Mouse (Mus musculus) lung, postnatal 36 days (tissue): ENCODE results near the gene Pgbd5.
A peak's percentile ranks its signal among the peaks of the same experiment; 100 is the strongest.

Experiments used
- DNase-seq: peaks from one replicate; pipeline ENCODE4 v3.0.0; 2022; ENCODE audit warnings: mixed read lengths

Gene Pgbd5

GRCm38 (mm10) chr8:124389495-124389894, 50.0 kb downstream of the Pgbd5 start:
- DNase-seq: no peak

- no peak for DNase-seq
Observed at GRCm38 (mm10) chr8:124386225-124386899, 53.1 kb downstream of the Pgbd5 start.

GRCm38 (mm10) chr8:124384336-124384735, 55.1 kb downstream of the Pgbd5 start:
- DNase-seq: no peak

GRCm38 (mm10) chr8:124382235-124382634, 57.2 kb downstream of the Pgbd5 start:
- no peak for DNase-seq

DNA sequence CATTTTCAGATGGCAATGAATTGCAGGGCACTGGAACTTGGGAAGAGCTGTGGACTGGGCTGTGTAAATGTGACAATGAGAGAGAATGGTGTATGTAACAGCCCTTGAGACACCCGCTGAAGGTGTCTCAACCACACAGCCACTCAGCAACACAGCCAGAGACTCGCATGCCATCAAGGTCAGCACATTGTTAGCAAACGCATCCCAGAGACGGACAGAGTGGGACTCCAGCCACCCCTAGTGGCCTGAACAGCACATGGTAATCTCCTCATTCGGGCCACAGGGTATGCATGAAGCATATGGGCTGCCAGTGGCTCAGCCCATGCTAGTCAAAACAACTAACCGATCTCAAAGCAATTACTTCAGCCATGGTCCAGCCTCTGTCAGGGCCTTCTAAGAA, 60.2 kb downstream of the Pgbd5 start:
- no peak for DNase-seq

GRCm38 (mm10) chr8:124376406-124376805, 63.1 kb downstream of the Pgbd5 start:
- no peak for DNase-seq

DNA sequence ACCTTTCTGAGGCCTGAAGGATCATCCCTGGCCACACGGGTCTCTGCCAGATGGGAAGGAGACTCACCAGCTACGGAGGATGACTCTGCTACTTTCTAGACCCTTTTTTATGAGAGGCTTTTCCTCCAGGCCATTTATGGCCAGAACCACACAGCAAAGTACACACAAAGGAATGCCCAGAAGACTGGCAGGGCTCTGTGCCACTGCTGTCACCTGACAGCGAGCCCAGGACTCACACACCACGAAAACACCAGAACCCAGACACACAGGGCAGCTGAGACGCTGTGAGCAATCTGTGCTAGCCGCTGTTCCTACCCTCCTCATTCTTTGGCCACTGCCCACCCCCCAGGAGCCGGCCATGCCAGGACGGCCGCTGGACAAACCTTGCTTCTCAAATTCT, 63.7 kb downstream of the Pgbd5 start:
- DNase-seq: no peak

DNA sequence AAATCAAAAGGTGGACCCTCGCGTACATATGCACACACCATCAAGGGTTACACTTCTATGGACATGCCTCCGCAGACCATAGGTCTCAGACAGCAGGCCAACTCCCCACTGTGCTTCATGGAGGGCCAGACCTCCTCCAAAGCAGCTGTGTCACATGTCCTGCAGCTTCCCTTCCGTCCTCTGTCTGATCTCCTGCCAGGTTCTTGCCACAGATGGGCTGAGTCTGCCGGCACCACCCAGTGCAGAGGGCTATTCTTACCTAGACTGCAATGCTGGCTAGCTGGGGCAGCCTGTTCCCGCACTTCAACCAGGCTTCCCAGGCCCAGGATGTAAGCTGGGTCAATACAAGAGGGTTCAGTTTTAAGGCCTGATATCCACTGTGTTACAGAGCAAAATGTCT, 64.3 kb downstream of the Pgbd5 start:
- DNase-seq: no peak

DNA sequence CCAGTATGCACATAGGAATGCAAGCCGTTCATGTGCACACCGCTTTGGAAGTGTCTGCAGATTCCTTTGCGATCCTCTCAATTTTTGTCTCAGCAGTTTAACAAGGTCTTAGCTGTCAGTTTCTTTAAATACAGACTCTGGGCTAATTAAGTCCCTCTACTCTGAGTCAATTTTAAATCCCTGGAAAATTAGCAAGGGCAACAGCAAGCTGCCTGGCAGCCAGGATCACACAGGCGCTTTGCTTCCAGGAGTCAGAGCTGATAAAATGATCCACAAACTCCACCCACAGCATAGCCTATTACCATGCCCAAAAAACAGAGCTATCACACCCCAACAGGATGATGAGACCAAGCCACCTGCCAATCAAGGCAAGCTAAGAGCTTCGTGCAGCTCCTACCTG, 65.7 kb downstream of the Pgbd5 start:
- DNase-seq: no peak

DNA sequence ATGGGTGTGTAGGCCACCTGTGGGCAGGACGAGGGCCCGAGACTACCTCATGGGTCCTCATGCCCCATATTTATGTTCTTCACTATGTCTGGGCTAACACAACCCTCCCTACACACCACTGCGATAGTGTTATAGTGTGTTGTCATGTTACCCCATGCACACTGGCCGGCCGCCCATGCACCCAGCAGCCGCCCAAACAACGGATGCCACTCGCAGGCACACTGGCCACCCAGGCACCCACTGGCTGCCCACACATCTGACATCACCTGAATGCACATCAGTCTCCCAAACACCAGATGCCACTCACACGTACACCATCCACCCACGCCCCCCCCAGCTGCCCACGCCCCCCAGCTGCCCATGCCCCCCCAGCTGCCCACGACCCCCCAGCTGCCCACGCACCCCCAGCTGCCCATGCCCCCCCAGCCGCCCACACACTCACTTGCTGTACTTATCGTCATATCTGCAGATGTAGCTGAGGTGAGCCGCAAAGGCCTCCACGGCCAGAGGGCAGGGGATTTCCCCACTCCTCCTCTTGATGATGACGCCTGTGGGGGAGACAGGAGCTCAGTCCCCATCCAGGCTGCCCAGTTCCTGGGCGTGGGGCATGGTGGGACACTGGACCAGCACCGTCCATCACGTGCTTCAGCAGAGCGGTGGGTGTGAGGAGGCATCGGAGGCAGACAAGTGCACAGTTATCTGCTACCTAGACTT, 67.9 kb downstream of the Pgbd5 start:
- no peak for DNase-seq

GRCm38 (mm10) chr8:124370422-124371183, 68.9 kb downstream of the Pgbd5 start:
- no peak for DNase-seq

DNA sequence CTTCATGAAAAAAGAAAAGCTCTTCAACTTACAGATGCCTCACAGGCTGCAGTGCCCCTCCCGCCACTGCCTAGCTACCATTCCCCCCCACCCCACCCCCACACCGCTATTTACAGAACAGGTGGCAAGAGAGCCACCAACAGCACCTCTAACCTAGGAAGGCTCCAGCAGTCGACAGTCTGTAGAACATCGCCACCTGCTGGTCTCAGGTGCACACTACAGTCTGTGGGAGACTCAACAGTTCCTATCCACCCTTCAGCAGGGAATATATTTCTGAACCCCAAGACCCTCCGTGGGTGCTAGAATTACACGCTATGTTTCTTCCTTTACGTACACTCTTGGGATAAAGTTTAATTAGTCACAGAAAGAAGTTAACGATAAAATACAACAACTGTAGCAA, 71.2 kb downstream of the Pgbd5 start:
- DNase-seq: peak; percentile 81

- DNase-seq: no peak
Observed at GRCm38 (mm10) chr8:124363337-124363736, 76.1 kb downstream of the Pgbd5 start.

- DNase-seq: no peak
Observed at GRCm38 (mm10) chr8:124362589-124362988, 76.9 kb downstream of the Pgbd5 start.

GRCm38 (mm10) chr8:124361773-124362427, 77.6 kb downstream of the Pgbd5 start:
- no peak for DNase-seq

GRCm38 (mm10) chr8:124360911-124361310, 78.5 kb downstream of the Pgbd5 start:
- DNase-seq: no peak

DNA sequence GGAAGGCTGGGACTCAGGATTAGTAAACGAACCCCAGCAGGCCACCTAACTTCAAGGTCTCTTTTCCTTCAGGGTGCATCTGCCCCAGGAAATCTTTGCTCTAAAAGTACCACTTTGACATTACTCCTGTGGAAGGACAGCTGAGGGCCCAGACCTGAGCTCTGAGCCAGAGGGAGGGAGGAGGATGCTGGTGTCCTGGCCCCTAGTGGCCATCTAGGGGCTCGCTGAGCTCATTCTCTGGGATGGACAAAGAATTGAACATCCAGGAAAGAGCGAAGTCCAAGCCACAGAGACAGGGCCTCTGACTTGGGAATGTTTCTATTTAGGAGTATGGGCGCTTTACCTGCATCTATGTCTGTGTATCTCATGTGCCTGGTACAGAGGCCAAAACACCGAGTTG, 87.8 kb downstream of the Pgbd5 start:
- no peak for DNase-seq

GRCm38 (mm10) chr8:124349663-124350062, 89.8 kb downstream of the Pgbd5 start:
- DNase-seq: peak; percentile 89

GRCm38 (mm10) chr8:124348087-124348486, 91.4 kb downstream of the Pgbd5 start:
- no peak for DNase-seq

DNA sequence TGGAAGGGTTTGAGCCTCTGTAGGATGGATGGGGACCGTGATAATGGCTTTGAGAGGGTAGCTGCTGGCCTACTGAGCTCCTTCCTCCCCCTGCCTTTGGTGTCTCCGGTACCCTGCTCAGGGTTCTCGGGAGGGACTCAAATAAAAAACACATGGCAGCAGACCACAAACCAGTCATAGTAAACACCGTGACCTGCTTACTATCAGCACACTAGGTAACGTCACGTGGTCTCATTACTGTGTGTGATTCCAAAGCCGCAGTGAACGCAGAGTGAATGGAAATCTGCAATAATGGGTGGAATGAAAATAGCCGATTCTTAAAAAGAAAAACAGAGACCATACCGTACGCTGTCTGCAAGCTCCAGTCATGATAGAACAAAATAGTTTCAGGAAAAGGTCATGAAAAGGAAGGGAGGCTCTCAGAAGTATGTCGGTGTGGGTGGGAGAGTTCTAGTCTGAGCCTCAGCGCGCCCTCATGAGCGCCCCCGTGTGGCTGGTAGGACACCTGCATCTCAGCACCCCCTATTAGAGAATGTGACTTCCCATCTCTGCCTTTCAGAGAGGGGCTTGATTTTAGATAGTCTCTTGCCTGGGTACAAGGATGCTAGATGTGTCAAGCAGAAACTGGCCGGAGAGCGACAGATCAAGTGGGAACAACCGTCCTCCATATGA, 92.5 kb downstream of the Pgbd5 start:
- peak; percentile 53 for DNase-seq

DNA sequence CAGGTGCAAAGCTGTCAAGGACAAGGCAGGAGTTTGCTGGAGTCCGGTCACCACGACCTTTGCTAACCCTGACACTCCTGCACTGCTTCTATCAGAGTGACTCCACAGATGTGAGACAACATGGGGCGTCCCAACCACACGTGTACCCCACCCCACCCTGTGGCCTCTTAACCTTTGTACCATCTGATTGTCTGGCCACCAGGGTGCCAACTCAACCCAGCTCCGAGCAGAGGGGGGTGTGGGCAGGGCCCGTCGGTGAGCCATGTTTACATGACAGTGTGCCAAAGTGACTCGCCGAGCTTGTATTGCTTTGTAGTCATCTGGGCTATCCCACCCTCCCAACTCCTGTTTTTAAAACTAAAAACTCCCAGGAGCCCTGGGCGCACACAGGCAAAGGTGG, 94.4 kb downstream of the Pgbd5 start:
- no peak for DNase-seq

DNA sequence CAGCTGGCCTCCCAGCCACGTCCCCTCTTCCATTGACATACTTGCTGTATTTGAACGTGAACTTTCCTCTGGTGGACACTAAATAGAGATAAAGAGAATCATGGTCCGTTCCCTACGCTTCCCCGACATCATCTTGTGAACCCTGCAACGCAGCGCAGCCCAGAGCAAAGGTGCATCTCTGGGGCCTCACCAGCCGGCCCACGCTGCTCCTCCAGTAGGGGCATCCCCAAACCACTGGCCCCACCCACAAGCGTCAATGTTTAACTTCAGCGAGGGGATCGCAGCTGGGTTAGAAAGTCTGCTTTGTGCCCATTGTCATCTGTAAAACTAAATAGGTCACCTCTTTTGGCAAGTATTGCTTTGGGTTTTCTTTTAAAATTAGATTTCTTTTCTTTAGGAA, 95.5 kb downstream of the Pgbd5 start:
- no peak for DNase-seq

DNA sequence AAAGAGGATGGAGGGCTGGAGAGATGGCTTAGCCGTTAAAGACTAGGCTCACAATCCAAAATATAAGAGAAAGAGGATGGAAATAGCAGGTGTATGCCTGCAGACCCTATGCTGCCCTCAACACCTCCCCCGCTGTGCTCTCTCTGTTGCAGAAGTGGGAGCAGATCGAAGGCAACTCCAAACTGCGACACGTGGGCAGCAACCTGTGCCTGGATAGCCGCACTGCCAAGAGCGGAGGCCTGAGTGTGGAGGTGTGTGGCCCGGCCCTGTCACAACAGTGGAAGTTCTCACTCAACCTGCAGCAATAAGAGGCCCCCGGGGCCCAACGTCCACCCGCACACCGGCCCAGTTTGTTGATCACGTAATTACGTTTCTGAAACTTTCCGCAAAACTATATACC, 96.3 kb downstream of the Pgbd5 start:
- no peak for DNase-seq
